Mouse (Mus musculus): ENCODE data around the gene Atp5k. TPM values are rescaled to one million over a fixed set of nuclear protein-coding genes. Genes with fewer than 3 reads are reported as not detected.

The Atp5k gene
- polyA plus RNA-seq, 1 experiment from 2014 or later = 433 TPM

GRCm38 (mm10) chr5:108454094-108454493 is 19.8 kb upstream of the Atp5k start:
- no peak for ATAC-seq
- no peaks in the 10 kb centered on the region for H3K4me1 ChIP-seq (replicated peaks)

GRCm38 (mm10) chr5:108452422-108452821 is 18.2 kb upstream of the Atp5k start:
- no peak overlapping the region for H3K4me3 ChIP-seq (replicated peaks)
- H3K9me3 ChIP-seq = no peaks in the 10 kb centered on the region
- 91% methylated on average over 1 of the region's 1 CpGs for WGBS
- no peak for ATAC-seq
- H3K9ac ChIP-seq (replicated peaks) = no peak overlapping the region
- peaks cover 28% of the 10 kb centered on the region for H3K27me3 ChIP-seq
- H3K27ac ChIP-seq = no peak overlapping the region
- no peak overlapping the region for H3K4me2 ChIP-seq (replicated peaks)
- H3K36me3 ChIP-seq = no peaks in the 10 kb centered on the region
- H3K4me1 ChIP-seq (replicated peaks) = peaks cover 7% of the 10 kb centered on the region

More at GRCm38 (mm10) chr5:108454094-108454493, 19.8 kb upstream of the Atp5k start:
- no peak overlapping the region for H3K27ac ChIP-seq
- 37% methylated on average over 3 of the region's 3 CpGs for WGBS
- no peaks in the 10 kb centered on the region for H3K36me3 ChIP-seq
- H3K9me3 ChIP-seq = no peaks in the 10 kb centered on the region
- no peak overlapping the region for H3K4me3 ChIP-seq (replicated peaks)
- H3K9ac ChIP-seq (replicated peaks) = no peak overlapping the region
- H3K27me3 ChIP-seq = peaks cover 20% of the 10 kb centered on the region
- no peak overlapping the region for H3K4me2 ChIP-seq (replicated peaks)

- ATAC-seq = no peak
- H3K4me2 ChIP-seq (replicated peaks) = no peak overlapping the region
- H3K27ac ChIP-seq = no peak overlapping the region
- H3K36me3 ChIP-seq = no peaks in the 10 kb centered on the region
- H3K27me3 ChIP-seq = peaks cover 29% of the 10 kb centered on the region
- no peaks in the 10 kb centered on the region for H3K9me3 ChIP-seq
- peaks cover 7% of the 10 kb centered on the region for H3K4me1 ChIP-seq (replicated peaks)
- H3K4me3 ChIP-seq (replicated peaks) = no peak overlapping the region
- WGBS = 91% methylated on average over 1 of the region's 1 CpGs
- H3K9ac ChIP-seq (replicated peaks) = no peak overlapping the region
Measured at GRCm38 (mm10) chr5:108451611-108452010, 17.4 kb upstream of the Atp5k start.

GRCm38 (mm10) chr5:108450837-108451540 is 16.7 kb upstream of the Atp5k start:
- 84% methylated on average over 8 of the region's 8 CpGs for WGBS
- H3K27ac ChIP-seq = no peak overlapping the region
- H3K36me3 ChIP-seq = no peaks in the 10 kb centered on the region
- peaks cover 7% of the 10 kb centered on the region for H3K4me1 ChIP-seq (replicated peaks)
- ATAC-seq = no peak
- H3K4me3 ChIP-seq (replicated peaks) = no peak overlapping the region
- no peak overlapping the region for H3K9ac ChIP-seq (replicated peaks)
- no peak overlapping the region for H3K4me2 ChIP-seq (replicated peaks)
- H3K27me3 ChIP-seq = peaks cover 31% of the 10 kb centered on the region
- no peaks in the 10 kb centered on the region for H3K9me3 ChIP-seq

- peak within 1 kb of the TSS; percentile 39; the same call in 1 of the 2 replicates for H3K9ac ChIP-seq (replicated peaks)
- ATAC-seq = peak; percentile 63; the same call in 1 of the 2 replicates
- peaks cover 7% of the 10 kb centered on the region for H3K4me1 ChIP-seq (replicated peaks)
- WGBS = 17% methylated on average over 24 of the region's 24 CpGs
- H3K4me2 ChIP-seq (replicated peaks) = peak within 1 kb of the TSS; percentile 51
- no peaks in the 10 kb centered on the region for H3K9me3 ChIP-seq
- peak within 1 kb of the TSS; percentile 24 for H3K4me3 ChIP-seq (replicated peaks)
- no peak within 1 kb of the TSS for H3K27ac ChIP-seq
- H3K36me3 ChIP-seq = no peaks in the 10 kb centered on the region
- H3K27me3 ChIP-seq = peaks cover 33% of the 10 kb centered on the region
Measured at GRCm38 (mm10) chr5:108448785-108449668, 14.8 kb upstream of the Atp5k start, which contains the start of gene Mfsd7a. Mfsd7a (minus strand) TSS chr5:108448891.

GRCm38 (mm10) chr5:108447857-108448256 is 13.6 kb upstream of the Atp5k start:
- Histone ChIP-seq H3K4me3 (replicated peaks) (no peak overlapping the region), H3K27ac (no peak overlapping the region), H3K4me2 (replicated peaks) (no peak overlapping the region), H3K9me3 (no peaks in the 10 kb centered on the region), H3K27me3 (peaks cover 33% of the 10 kb centered on the region), H3K36me3 (no peaks in the 10 kb centered on the region), H3K9ac (replicated peaks) (no peak overlapping the region), H3K4me1 (replicated peaks) (peaks cover 7% of the 10 kb centered on the region)
- no peak for ATAC-seq
- WGBS = 88% methylated on average over 7 of the region's 7 CpGs

- ATAC-seq = no peak
- Histone ChIP-seq H3K27ac (no peak overlapping the region), H3K4me3 (replicated peaks) (no peak overlapping the region), H3K4me1 (replicated peaks) (peaks cover 7% of the 10 kb centered on the region), H3K36me3 (no peaks in the 10 kb centered on the region), H3K9ac (replicated peaks) (no peak overlapping the region), H3K9me3 (no peaks in the 10 kb centered on the region), H3K27me3 (peaks cover 33% of the 10 kb centered on the region), H3K4me2 (replicated peaks) (no peak overlapping the region)
- 77% methylated on average over 3 of the region's 3 CpGs for WGBS
Measured at GRCm38 (mm10) chr5:108446973-108447372, 12.7 kb upstream of the Atp5k start.

GRCm38 (mm10) chr5:108436101-108436500 is 1.9 kb upstream of the Atp5k start:
- H3K27me3 ChIP-seq = peaks cover 16% of the 10 kb centered on the region
- H3K4me2 ChIP-seq (replicated peaks) = no peak overlapping the region
- H3K9me3 ChIP-seq = no peaks in the 10 kb centered on the region
- whole genome bisulfite sequencing = 74% methylated on average over 2 of the region's 2 CpGs
- peaks cover 15% of the 10 kb centered on the region for H3K4me1 ChIP-seq (replicated peaks)
- H3K27ac ChIP-seq = no peak overlapping the region
- H3K36me3 ChIP-seq = peaks cover 17% of the 10 kb centered on the region
- ATAC-seq = no peak
- H3K9ac ChIP-seq (replicated peaks) = no peak overlapping the region
- no peak overlapping the region for H3K4me3 ChIP-seq (replicated peaks)

GRCm38 (mm10) chr5:108431196-108431595 is 3.1 kb downstream of the Atp5k start:
- H3K27me3 ChIP-seq = 0 out of 2 replicates have a peak, but pooled peaks cover 2% of the 10 kb centered on the region
- H3K27ac ChIP-seq = no peak overlapping the region
- H3K9me3 ChIP-seq = no peaks in the 10 kb centered on the region
- 93% methylated on average over 6 of the region's 6 CpGs for WGBS
- no peak overlapping the region for H3K4me2 ChIP-seq (replicated peaks)
- peaks cover 33% of the 10 kb centered on the region for H3K36me3 ChIP-seq
- no peak for ATAC-seq
- H3K9ac ChIP-seq (replicated peaks) = no peak overlapping the region
- peaks cover 15% of the 10 kb centered on the region for H3K4me1 ChIP-seq (replicated peaks)
- H3K4me3 ChIP-seq (replicated peaks) = no peak overlapping the region

- Histone ChIP-seq H3K27me3 (no peaks in the 10 kb centered on the region), H3K4me3 (replicated peaks) (no peak overlapping the region), H3K27ac (no peak overlapping the region), H3K9me3 (no peaks in the 10 kb centered on the region), H3K36me3 (peaks cover 25% of the 10 kb centered on the region), H3K4me2 (replicated peaks) (no peak overlapping the region), H3K4me1 (replicated peaks) (no peaks in the 10 kb centered on the region), H3K9ac (replicated peaks) (no peak overlapping the region)
- ATAC-seq = peak; percentile 41; the same call in 1 of the 2 replicates
- WGBS = 60% methylated on average over 1 of the region's 1 CpGs
Measured at GRCm38 (mm10) chr5:108427186-108427585, 7.1 kb downstream of the Atp5k start.

- 88% methylated on average over 2 of the region's 2 CpGs for WGBS
- no peak for ATAC-seq
- no peaks in the 10 kb centered on the region for H3K36me3 ChIP-seq
- H3K27me3 ChIP-seq = no peaks in the 10 kb centered on the region
- H3K4me2 ChIP-seq (replicated peaks) = no peak overlapping the region
- no peak overlapping the region for H3K9ac ChIP-seq (replicated peaks)
- H3K27ac ChIP-seq = no peak overlapping the region
- no peaks in the 10 kb centered on the region for H3K4me1 ChIP-seq (replicated peaks)
- no peak overlapping the region for H3K4me3 ChIP-seq (replicated peaks)
- no peaks in the 10 kb centered on the region for H3K9me3 ChIP-seq
Measured at GRCm38 (mm10) chr5:108423427-108423826, 10.8 kb downstream of the Atp5k start.

GRCm38 (mm10) chr5:108422741-108423140 is 11.5 kb downstream of the Atp5k start:
- no peak overlapping the region for H3K4me3 ChIP-seq (replicated peaks)
- H3K9ac ChIP-seq (replicated peaks) = no peak overlapping the region
- H3K27me3 ChIP-seq = no peaks in the 10 kb centered on the region
- H3K27ac ChIP-seq = no peak overlapping the region
- no peak for ATAC-seq
- no peaks in the 10 kb centered on the region for H3K4me1 ChIP-seq (replicated peaks)
- WGBS = 86% methylated on average over 3 of the region's 3 CpGs
- no peaks in the 10 kb centered on the region for H3K9me3 ChIP-seq
- no peak overlapping the region for H3K4me2 ChIP-seq (replicated peaks)
- H3K36me3 ChIP-seq = no peaks in the 10 kb centered on the region

Measured in midbrain, embryonic 13.5 days (tissue).